Mouse (Mus musculus) kidney, adult 2 months (tissue): ENCODE results near the gene Myo18b.

Experiments used
- CTCF ChIP-seq: fragments of 200-500 bp; conservative IDR thresholded peaks from 2 replicates; pipeline ENCODE4 v1.5.1; 2011; ENCODE audit warnings: low read depth, mild to moderate bottlenecking, control low read depth, low read length, moderate library complexity, mixed read lengths; ENCODE audit not compliant: insufficient read depth, insufficient read length
- POLR2A ChIP-seq: fragments of 200-500 bp; IDR thresholded peaks from one replicate; pipeline ENCODE4 v1.6.1; 2011; ENCODE audit warnings: low read depth, low read length, control low read depth

DNA sequence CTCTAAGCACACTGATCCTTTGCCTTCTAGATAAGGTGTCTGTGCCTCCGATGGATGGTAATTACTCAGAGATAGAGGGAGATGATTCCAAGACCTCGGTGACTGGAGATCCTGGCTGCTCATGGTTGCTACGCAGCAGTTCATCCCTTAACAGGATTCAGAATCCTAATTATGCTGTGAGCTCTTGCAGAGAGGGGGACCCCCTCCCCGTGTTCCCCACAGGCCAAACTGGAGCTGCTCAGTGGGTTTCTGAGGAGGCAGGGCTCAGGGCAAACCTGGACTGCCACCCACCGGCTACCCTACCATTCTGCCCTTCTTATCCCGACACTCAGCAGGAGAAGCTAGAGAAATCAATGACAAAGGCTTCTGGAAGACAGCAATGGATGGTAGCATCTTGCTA is 54.3 kb downstream of the Myo18b start:
- TF ChIP-seq CTCF = no peak
- no peak for TF ChIP-seq POLR2A
